Mouse (Mus musculus): ENCODE results near the gene Ntpcr.

GRCm38 (mm10) chr8:125690166-125690915, 39.4 kb upstream of the Ntpcr start:
- TF ChIP-seq POLR2A (IDR thresholded peaks at IDR 0.05; ENCODE audit: control insufficient read depth, extremely low read depth, insufficient read depth, low read length, poor library complexity) = no peak
- TF ChIP-seq CTCF (IDR thresholded peaks at IDR 0.05; ENCODE audit: borderline replicate concordance, control insufficient read depth, extremely low read depth, insufficient read depth, low read length, poor library complexity) = no peak
